Mouse (Mus musculus) MEL-GATA-1-ER (cell line): Measurements from ENCODE around the gene Erh.
A peak's percentile ranks its signal among the peaks of the same experiment; 100 is the strongest.

Source experiments
- DNase-seq: peaks from one replicate; pipeline ENCODE4 v3.0.0-alpha.2; 2012; ENCODE audit warnings: low read depth; ENCODE audit errors: extremely low read depth

Erh gene

DNA sequence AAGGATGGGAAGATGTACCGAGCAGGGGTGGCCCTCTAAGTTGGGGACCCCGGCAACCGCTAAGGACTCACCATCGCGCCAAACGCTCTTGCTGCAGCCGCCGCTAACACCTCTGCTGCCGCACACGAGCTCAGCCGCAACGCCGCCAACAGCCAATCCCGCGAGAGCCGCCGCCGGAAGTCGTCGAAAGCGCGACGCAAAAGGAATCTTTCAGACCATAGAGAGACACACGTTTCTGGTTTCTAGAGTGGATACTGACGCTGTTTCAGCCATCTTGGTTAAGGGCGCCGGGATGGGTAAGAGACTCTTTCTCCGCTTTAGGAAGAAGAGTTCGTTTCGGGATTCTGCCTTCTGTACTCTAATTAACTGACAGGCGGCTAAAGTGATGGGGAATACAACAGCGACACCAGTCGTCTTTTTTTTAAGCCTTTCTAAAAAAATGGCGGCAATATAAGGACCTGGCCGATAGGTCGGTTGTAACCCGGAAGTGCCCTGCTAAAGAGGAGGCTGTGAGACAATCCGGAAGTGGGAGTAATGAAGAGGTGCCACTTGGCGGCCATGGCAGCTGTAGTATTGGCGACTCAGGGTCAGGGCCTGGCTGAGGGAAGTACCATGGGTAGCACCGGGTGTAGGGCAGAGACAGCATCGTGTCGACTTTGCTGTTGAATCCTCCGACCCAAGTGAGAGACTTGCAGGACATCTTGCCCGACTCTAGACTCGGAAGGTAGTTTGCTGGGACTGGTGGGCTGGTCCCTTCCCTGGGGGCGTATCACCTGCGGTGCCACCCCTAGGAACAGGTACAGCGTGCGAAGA is at the start of gene Erh, which contains the start of gene Slc39a9:
Gene Erh, minus strand, starts transcription at position 649 of the 813 bp plus-strand sequence.
Gene Slc39a9, plus strand, starts transcription at position 191 of the 813 bp plus-strand sequence.
- peak; percentile 92 for DNase-seq

DNA sequence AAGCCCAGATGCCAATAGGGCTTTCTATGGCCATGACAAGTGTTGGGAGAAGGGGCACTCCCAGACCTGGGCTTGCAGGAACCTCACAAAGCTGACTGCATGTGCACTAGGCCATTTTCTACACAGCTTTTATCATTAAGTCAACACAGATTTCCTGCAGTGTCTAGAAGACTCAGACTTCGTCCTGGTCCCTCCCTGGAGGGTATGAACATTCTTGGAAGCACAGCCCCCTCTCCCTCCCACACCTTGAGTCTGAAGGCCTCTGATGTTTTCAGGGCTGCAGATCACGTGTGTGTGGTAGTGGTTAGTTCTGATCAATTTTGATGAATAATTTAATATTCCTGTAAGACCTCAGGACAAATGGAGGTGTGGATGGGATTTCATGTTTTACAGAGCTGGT is 49.6 kb upstream of the Erh start:
- DNase-seq = no peak

DNA sequence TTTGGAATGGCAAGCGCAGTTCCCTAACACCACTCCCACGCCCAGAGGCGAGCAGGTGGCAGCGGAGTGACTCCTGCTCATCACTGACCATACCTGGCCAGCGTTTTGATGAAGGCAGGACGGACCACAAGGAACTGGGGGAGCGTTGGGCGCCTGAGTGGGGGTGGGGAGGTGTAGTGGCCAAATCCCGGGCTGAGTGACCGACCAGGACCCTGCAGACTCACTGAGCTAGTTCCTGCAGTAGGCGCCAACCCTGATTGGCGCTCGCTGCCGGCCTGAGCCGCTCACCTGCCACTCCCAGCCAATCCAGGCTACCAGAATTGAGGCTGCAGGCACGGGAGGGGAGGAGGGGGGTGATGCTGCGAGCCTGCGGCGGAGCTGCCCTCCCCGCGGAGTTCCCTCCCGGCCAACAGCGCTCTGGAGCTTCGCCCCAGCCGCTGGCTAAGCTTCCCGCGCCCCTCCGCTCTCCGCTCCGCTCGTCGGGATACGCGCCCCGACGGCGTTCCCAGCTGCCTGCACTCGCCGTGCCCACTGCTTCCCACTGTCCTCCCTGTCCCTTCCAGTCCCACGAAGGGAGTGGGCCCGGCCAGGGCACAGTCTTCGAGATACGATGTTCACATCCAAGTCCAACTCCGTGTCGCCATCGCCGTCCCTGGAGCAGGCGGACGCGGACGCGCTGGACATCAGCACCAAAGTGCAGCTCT is 48.3 kb upstream of the Erh start, which contains the start of gene Plekhd1:
Gene Plekhd1, plus strand, starts transcription at position 323 of the 704 bp plus-strand sequence.
- no peak for DNase-seq

DNA sequence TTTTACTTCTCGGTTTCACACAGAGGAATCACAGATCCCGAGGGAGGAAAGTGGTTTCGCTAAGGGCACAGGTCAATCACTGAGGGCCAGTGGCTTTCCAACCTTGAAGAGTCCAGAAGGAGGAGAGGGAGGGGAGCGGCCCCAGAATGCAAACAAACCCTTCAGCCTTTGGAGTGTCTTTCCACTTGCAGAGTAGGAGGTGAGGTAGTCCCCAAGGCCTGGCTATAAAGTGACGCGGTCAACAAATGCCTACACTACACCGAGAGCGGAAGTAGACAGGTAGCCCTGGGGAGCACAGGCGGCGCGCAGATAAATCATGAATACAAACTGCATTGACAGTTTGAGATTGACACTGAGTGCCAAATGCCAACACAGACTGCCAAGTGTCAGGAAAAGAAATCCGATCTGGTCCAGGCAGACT is 47.5 kb upstream of the Erh start:
- no peak for DNase-seq

DNA sequence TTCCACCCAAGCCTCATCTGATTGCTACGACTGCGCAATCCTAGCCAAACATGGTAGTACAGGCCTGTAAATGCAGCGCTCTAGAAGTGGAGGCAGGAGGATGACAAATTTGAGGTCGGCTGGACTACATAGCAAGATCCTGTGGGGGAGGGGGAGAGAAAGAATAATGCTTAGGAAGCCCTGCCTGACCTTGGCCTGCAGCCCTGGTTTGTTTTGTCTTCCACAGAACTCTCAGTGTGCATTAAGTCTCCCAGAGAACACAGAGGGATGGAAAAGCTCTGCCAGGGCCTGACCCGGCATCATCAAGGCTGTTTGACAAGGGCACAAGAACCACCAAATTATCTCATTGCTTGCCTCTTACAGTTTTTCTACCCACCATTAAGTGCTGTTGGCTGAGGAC is 45.6 kb upstream of the Erh start:
- no peak for DNase-seq

DNA sequence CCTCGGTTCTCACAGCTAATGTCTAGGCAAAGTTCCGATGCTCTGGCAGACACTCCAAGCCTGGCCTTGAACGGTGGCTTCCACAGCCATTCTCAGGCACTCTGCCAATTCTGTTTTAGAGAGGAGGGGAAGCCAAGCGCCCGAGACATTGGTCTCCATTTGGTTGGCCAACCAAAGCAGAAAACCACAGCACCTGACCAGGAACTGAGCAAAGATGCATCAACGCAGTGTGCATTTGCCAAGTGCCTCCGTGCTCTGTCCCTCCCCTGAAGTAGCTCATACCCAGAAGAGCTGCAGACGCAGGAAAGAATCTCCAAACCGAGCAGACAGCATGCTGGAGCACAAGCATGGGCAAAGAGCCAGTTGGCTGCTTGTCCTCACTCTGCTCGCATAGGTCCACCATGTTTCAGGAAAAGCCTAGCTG is 43.7 kb upstream of the Erh start:
- no peak for DNase-seq

DNA sequence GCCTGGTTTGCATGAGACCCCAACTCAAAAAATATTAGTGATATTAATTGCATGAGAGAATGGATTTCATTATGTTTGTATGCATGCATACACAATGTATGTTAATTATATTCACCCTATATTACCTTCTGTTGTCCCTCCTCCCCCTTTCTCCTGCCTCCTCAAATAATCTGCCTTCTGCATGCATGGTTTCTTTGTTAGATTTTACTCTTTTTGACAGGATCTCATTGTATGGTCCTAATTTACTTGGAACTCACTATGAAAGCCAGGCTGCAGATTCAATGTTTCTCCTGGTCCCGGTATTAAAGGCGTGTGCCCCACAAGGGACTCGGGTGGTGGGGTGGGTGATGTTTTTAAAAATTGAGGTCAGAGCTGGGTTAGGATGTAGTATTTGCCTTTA is 40.2 kb upstream of the Erh start:
- DNase-seq = no peak

DNA sequence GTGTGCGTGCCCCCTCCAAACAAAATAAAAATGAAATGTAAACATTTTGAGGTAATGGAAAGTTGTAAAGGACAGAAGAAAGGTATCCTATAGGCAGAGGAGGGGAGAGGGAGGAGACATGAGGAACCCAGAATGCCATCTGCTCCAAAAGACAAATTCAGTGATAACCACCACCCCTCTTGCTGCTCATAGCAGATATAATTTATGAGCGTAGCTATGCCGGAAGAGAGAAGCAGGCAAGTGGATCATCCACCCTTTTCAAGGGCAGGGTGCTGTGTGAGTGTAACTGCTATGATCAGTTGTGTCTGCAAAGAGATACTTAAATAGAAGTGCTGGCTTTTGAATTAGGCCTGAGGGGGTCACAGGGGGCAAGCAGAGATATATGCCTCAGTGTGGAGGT is 39.4 kb upstream of the Erh start:
- DNase-seq = peak; percentile 23

DNA sequence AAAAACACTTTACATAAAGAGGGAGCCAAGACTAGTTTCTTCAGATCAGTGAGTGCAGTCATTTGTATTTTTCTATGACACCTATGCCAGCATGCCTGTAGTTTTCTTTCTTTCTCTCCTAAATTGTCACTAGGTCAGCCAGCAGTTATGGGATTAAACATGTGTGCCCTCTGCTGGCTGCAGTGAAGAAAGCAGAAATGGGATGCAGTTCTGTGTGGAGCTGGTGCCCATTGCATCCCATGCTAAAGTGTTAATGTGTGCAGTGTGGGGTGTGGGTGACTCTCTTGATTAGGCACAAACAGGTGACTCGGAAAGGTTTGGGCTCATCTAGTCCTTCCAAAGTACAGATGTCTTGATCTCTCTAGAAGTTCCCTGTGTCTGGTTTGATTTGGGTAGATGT is 37.2 kb upstream of the Erh start:
- DNase-seq = no peak

DNA sequence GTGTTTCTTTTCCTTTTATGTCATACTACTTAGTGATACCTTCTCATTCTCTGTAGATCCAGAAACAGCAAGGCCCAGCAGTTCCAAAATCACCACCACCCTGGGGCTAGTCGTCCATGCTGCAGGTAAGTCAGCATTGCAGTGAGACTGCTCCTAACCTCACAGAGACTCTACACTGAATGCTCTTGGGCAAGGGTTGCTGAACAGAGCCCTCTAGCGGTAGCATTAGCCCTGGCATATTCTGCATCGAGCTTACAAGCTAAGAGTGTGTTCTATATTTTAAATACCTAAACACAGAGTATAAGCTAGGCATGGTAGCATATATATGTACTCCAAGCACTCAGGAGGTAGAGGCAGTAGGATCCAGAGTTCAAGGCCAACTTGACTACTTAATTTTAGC is 29.0 kb upstream of the Erh start:
- peak; percentile 36 for DNase-seq

DNA sequence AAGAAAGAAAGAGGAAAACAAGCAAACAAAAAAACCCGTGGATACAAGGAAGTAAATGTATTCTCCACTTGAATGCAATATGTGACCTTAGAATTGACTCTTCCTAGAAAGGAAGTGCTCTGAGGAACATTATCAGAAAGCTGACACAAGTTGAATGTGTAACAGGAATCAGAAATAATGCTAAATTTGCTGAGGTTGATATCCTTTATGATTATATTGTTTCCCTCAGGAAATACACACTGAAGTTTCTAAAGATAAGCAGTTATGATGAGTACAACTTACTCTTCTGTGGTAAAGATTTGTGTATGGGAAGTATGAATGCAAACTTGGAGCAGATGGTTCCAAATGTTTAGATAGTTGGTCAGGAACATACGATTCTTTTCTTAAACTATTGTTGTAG is 24.2 kb upstream of the Erh start:
- DNase-seq = peak; percentile 26

DNA sequence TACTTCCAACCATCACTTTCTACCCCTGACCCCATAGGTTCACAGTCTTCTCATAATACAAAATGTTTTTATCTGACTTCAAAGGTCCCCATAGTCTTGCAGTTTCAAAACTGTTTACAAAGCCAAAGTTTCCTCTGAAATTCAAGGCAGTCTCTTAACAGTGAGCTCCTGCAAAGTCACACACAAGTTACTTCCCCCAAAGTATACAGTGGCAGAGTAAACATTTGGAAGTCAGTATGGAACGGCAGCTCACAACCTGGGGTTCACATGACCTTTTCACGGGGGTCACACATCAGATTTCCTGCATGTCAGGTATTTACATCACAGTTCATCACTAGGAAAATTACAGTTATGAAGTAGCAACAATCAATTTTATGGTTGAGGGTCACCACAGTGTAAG is 19.8 kb upstream of the Erh start:
- no peak for DNase-seq

DNA sequence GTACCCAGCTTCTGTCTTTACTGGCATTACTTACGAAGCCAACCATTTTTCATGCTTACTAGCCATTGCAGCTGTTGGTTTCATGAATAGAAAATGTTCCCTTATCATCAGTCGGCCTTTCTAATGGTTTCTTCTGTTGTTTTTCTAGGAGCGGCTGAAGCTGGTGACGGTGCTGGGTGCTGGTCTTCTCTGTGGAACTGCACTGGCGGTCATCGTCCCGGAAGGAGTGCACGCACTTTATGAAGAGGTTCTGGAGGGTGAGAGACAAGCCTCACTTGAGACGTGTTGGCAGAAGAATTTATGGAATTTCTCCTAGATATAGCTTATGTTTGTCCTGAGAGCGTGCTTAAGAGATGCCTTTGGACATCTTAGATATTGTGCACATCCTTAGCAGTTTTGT is 18.2 kb upstream of the Erh start:
- no peak for DNase-seq

DNA sequence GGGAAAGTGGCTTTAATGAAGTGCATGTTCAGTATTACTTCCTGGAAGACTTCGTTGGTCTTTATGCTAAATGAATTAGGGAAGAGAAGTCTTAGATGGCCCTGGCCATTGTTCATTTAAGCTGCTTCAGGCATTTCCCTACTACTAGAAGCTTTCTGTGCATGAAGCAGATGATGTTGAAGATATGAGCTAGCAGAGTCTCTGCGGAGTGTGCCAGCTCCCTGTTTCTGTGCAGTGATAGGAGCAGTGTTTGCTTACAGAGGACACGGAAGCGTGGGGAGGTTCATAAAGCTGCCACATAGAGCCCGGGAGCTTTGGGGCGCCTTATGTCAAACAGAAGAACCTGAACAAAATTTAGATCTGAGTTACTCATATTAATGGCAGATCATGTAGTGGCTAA is 14.5 kb upstream of the Erh start:
- DNase-seq = no peak

DNA sequence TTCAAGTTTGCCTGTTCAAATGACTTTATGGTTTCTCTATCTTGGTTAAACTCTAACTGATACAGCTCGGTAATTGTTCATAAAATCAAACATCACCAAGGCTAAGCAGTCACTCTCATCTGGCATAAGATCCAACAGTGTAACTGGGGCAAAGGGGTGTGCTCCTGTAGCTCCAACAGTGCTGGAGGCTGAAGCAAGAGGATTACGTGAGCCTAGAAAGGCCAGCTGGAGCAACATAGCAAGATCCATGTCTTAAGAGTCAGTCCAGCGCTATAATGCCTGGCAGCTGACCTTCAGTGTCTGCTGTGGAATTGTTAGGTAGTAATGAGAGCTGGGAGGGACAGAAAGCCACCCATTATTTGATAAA is 10.5 kb upstream of the Erh start:
- no peak for DNase-seq

DNA sequence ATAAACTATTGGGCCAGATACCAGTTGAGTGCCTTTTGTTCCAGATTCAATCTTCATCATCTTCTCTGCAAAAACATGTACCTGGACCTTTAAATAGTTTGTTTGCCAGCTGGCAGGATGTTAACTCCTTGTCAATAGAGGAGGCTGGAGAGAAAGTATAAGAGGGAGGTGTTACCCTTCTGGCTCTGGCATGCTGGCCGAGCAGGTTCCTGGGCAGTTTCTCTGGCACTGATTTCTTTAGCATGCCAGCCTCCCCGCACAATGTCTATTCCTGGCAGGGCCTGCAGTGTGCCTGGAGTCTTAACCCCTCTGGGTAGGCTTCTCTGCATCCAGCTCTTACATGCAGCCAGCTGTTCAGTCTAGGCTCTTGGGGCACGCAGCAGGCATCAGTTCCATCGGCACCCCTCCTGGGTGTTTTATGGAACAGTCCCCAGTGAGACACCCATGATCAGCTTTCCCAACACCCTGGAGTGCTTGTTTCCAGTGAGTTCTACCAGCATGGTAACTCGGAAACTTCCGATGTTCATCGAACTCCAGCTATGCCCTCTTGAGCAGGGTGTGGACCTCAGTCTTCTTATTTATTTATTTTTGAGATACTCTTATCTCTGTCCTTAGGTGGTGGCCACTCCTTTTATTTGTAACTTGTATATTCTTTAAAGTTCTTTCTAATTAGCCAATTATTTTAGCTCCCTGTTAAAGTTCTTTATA is 10.0 kb upstream of the Erh start:
- no peak for DNase-seq

DNA sequence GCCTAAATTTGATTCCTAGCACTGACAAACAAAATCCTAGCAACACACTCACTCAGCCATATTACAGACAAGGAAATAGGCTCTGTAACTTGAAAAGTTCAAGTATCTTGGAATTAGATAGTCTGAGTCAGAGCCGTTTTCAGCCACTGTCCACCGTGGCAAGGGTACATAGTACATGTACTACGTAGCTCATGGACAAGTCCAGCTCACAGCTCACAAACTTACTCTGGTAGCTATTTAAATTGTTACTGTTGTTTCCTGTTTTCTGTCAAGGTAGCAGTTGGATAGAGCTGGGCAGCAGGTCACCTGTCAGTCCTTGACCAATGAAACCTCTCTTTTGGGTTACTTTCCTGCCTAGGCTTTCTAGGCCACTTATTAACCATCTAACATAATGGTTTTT is 2.2 kb upstream of the Erh start:
- DNase-seq = no peak

DNA sequence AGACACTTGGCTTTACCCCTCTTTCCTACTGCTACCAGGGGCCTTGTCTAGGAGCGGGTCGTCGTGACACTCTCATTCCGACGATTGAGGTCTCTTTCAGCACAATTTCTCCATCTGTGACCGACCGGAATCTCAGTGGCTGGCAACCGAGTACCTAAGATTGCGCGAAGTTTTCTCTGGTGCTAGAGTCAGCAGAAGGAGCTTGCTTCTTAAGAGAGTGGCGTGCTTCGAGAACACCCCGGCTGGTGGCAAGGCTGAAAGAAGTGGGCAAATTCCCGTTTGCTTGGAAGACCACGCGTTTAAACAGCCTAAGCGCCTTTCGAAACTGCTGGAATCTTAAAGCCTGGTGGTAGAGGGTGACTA is 346 bp upstream of the Erh start:
- DNase-seq = peak; percentile 26

DNA sequence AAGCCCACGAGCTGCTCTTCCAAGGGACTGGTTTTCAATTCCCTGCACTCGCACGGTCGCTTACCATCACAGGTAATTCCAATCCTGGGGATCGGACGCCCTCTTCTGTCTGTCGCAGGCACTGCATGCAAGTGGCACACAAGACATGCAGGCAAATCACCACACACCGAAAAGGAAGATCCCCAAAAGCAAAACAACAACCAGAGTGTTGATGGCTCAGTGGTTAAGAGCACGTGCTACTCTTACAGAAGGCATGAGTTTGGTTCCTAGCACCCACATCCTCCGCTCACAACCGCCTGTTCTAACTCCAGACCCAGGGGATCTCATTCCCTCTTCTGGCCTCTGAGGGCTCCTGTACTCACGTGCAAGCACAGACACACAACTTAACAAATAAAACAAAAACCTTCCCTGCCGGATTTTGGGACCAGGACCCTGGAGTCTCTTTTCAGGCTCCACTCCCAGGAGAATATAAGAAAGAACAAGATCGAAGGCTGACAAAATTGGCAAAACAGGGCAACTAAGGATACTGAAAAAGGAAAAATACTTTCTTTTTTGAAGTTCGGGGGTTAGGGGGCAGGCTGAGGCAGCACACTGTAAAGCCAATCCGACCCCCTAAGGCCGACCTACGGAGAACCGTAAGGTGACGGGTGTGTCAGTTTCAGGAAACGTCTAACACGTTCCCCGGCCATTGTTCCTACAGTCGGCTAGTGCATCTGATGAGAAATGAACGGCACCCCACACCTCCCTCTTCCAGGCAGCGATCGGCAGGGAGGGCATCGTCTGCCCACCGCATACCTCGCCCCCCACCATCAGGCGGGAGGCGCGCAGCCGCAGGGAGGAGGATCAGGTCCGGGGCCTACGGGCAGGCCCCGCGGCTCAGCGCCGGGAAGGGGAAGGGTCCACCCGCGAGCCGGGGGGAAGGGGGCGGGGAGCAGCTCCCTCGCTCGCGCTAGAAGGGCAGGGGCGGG is 1.1 kb downstream of the Erh start:
- peak; percentile 76 for DNase-seq

DNA sequence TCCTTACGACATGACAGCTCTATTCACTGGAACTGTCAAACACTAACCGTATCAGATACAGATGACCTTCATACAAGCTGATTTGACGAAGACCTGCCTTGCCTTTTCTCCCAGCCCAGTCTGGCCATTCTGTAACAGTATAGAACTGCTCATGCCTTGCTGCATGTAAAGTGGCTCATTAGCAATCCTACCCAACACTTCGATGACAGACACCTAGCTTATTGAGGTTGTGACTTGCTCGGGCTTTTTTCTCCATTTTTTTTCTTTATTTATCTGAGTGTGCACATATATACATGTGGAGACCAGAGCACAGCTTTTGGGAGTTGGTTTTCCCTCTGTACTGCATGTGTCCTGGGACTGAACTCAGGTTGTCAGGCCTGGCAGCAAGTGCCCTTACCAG is 12.4 kb downstream of the Erh start:
- DNase-seq = no peak

DNA sequence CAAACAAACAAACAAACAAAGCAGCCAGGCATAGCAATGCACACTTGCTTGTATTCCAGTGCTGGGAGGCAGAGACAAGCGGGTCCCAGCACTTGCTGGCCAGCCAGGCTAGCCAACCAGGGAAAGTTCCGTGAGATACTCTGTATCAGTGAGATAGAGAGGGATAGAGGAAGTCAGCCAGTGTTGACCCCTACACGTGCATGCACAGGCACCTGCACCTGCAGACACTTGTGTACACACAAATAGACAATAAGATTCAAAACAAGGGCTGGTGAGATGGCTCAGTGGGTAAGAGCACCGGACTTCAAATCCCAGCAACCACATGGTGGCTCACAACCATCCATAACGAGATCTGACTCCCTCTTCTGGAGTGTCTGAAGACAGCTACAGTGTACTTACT is 23.6 kb downstream of the Erh start:
- DNase-seq = no peak
